Mouse (Mus musculus) retina, embryonic 14.5 days (tissue): Measurements from ENCODE around the gene Nmt1.

Experiments
- DNase-seq: peaks from one replicate; pipeline ENCODE4 v3.0.0-alpha.2; 2015; ENCODE audit warnings: low spot score

The Nmt1 gene

DNA sequence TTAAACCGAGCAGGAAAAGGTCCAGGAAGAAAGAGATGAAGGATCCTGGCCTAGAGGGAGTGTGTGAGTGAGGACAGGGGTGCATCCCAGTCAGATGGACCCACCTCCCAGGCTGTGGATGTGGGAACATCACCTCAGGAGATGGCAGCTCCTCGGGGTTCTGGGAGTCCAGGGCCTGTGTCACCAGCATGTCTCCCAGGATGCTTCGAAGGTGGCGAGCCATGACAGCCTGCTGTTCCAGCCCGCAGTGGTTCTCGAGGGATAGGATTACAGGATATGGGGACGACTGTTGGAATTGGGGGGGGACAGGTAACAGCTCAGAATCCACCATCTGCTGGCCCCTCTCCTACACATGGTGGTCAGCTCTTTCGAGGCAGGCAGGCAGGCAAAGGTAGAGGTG lies 48.6 kb downstream of the Nmt1 start:
- DNase-seq = no peak

- DNase-seq = no peak
Measured at GRCm38 (mm10) chr11:103078131-103078530, 50.1 kb downstream of the Nmt1 start.

DNA sequence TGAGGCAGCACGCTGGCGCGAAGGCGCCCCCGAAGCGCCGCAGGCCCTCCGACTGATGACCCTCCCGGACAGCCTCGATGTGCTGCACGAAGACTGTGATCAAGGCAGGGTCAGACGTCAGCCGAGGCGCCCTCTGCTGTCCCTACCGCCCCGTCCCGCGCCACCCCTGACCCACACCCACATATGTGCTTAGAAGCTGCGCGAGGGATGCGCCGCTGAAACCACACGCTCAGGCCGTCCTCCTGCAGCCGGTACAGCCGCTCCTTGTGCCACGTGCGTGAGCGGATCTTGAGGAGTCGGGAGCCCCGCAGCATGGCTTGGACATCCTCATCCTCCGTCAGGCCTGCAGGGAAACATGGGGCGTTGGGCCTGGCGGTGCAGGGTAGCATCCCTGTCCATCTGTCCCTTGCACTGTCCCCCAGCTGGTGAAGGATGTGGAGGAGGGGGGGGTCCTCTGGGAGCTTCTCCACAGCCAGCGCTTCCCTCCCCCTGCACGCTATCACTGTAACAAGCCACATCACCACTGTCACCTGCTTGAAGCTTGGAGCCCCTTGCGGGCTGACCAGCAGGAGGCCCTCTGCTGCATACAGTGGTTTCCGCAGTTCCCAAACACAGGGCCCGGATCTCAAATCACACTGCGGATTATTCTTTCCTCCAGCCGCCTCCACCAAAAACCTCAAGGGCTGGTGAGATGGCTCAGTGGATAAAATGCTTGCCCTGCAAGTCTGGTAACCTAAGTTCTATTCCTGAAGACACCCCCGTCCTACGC lies 52.5 kb downstream of the Nmt1 start:
- DNase-seq = peak; percentile 52

GRCm38 (mm10) chr11:103081631-103082030 lies 53.6 kb downstream of the Nmt1 start:
- no peak for DNase-seq

DNA sequence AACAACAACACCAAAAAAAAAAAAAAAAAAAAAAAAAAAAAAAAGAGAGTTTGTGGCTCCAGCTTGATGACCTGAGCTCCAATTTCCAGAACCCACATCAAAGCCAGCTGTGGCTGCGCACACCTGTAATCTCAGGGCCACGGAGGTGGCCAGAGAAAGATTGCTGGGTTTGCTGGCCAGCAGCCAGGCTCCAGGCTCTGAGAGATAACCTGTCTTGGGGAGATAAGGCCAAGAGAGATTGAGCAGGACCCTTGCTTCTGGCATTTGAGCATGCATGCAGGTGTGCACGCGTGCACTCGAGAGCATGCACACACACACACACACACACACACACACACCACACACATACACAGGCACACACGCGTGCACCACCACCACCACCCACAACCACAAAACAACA lies 65.3 kb downstream of the Nmt1 start:
- DNase-seq = no peak

GRCm38 (mm10) chr11:103093862-103094833 lies 66.2 kb downstream of the Nmt1 start:
- DNase-seq = no peak

- DNase-seq = no peak
Measured at GRCm38 (mm10) chr11:103095107-103095670, 67.2 kb downstream of the Nmt1 start.

DNA sequence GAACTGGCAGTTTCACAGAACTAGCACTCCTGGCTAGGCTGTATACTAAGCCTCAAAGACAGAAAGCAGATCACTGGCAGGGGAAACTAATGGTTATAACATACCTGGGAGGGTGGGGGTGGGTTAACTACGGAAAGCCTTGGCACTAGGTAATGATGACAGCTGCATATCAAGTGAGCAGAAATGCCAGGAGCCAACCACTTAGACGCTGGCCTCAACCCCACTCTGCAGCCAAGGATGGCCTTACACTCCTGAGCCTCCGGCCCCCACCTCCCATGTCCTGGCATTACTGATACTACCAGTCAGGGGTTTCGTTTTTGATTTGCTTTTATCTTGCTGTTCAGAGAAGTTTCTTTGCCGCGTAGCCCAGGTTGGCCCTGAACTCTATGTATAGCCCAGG lies 67.8 kb downstream of the Nmt1 start:
- DNase-seq = no peak

DNA sequence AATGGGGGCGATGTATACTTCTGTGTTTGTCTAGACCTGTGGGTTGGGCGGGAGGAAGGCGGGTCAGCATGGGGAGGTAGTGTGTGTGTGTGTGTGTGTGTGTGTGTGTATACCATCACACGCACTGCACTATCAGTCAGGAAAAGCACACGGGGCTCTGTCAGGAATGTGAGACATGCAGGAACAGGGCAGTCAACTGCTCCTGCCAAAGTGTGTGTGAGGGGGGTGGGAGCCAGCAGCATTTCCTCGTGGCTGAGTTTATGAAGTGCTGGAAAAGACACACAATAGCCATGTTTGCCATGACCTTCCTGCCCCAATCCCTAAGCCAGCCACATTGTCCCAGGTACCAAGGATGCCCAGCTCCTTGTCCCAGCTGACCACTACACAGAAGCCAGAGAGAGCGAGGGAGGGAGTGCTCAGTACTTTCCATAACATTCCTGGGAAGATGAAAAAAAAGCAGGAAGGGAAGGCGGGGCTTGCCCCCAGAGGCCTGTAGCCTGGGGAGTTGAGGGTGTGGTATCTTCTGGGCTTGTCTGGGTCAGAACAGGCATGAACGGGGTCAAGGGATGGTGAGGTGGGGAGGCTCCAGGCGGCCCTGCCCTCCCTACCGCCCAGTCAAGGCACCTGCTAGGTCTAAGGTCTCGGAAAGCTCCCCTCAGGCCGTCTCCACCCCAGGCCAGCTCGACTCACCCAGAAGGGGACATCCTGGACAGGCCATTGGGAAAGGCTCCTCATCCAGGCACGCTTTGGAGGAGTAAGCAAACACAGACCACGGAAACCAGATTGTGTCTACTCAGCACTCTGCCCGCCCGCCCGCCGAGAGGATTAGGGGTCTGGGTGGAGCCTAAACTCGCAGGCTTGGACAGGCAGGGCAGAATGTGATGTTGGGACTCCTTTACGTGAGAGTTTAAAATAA lies 69.2 kb downstream of the Nmt1 start:
- no peak for DNase-seq

- DNase-seq = no peak
Measured at GRCm38 (mm10) chr11:103098531-103099190, 70.7 kb downstream of the Nmt1 start.

DNA sequence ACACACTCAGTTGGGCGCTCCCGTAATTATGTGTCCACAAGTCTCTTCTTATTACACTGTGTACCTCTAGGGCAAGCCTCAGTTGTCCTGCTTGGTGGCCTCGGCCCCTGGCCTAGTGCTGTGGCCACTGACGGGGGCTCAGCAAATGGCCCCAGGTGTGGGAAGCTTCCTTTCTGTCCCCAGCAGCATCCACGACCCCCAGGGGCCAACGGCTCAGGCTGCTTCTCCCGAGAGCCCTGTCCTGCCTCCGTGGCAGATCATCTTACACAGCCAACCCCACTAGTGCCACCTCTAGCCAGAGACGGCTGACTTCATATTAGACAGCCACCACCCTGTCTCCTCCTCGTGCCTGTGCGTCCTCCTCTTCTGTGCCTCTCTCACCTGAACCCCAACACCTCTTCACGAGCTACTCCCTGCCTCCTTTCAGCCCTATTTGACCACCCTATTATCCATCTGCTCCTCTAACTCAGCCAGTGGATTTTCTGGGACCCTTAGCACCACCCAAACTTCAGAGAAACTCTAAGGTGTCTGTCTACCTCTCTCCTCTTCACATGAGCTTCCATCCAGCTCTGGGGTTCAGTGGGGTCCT lies 71.5 kb downstream of the Nmt1 start:
- no peak for DNase-seq

GRCm38 (mm10) chr11:103100361-103100760 lies 72.4 kb downstream of the Nmt1 start:
- DNase-seq = no peak

- DNase-seq = peak; percentile 68
Measured at GRCm38 (mm10) chr11:103101481-103101865, 73.5 kb downstream of the Nmt1 start, which contains the start of the genes Plcd3 and Acbd4. Gene Plcd3, minus strand, starts transcription at chr11:103101658. Gene Acbd4, plus strand, starts transcription at chr11:103101682.

DNA sequence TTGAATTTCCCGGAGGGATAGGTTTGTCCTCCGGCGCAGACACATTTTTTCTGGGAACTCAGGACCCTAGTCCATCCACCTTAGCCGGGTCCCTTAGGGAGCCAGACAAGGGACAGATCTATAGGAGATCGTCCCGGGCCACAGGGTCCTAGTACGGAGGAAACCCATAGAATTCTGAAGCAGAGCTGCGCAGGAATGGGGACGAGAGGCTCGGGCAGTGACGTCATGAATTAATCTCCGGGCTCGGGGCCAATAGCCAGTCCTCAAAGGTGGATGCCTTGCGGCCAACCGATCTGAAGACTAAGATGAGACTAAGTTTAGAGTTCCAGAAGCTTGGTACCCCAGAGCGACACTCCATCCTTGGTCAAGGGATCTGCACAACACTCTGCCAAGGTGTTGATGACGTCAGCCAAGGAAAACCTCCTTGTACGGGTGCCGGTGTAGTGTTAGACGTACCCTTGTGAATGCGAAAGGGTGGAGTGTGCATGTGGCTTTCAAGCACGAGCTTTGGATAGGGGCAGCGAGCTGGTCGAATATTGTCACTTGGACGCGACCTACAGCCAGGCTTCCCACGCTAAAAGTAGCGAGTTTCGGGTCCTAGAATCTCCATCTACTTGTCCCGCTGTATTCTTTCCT lies 74.0 kb downstream of the Nmt1 start:
- peak; percentile 57 for DNase-seq

DNA sequence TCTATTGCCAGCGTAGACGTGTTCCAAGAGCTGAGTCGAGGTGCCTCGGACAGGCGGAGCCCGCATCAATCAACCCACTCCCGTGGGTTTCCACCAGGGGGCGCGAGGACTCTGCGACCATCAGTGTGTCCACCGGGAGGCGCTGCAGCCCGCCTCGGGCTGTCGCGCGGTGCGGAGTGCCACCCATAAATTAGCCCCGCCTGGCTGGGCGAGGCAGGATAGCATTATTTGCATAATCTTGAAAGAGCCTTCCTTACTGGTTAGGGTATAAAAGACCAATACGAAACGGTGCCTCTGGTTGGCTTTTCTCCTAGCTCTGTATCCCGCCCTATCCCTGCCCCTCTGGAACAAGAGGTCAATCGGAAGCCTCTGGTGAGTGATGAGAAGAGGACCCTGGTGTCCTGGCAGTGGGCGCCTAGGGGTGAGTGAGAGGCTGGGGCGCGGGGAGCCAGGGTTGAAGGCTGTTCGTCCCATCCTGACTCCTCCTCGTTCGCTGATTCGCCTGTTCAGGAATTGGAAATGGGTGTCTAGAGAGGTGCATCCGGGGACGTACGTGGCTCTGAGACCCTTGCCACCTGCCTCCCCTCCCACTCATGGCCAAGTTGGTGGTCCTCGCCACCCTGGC lies 74.8 kb downstream of the Nmt1 start:
- peak; percentile 97 for DNase-seq

DNA sequence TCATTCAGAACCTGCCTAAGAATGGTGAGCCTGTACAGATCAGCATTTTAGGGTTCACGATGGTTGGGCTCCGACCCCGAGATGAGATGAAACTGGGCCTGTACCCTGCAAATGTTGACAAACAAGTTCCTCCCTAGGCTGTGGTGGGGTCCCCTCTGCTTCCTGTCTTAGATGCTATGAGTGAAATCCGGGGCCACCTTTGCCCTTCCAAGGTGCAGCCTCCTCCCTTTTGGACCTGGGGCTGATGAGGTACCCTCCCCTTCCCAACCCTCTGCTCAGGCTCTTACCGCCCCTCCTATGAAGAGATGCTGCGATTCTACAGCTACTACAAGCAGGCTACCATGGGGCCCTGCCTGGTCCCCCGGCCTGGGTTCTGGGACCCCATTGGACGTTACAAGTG lies 75.6 kb downstream of the Nmt1 start:
- no peak for DNase-seq

- DNase-seq = no peak
Measured at GRCm38 (mm10) chr11:103104469-103104868, 76.5 kb downstream of the Nmt1 start.

GRCm38 (mm10) chr11:103105180-103105725 lies 77.3 kb downstream of the Nmt1 start:
- no peak for DNase-seq

- no peak for DNase-seq
Measured at GRCm38 (mm10) chr11:103105810-103106209, 77.8 kb downstream of the Nmt1 start.
